Mouse (Mus musculus) megakaryocyte progenitor cell, adult 5-6 weeks (primary cell): ENCODE results near the gene Sat2. TPM values are rescaled to one million over a fixed set of nuclear protein-coding genes. Genes with fewer than 3 reads are reported as not detected.
"Not testable (repeated sequence)": the region's sequence is repeated elsewhere in the genome, so short reads cannot be mapped to it uniquely, and the experiment has no call there.

Experiments
- ATAC-seq: replicated peaks from 2 replicates; pipeline ENCODE4 v1.8.0; 2016; ENCODE audit warnings: mild to moderate bottlenecking, moderate TSS enrichment, inconsistent platforms; ENCODE audit not compliant: poor library complexity
- total RNA-seq, 2 experiments: library from RNA; stranded (forward) in 1 of 2; stranded (reverse) in 1 of 2; fragments of 157-497, 149-512 nt in 1 of 2; fragments of 200-1000 nt in 1 of 2; gene quantifications; 2 replicates each; pipeline versions ENCODE4 v1.2.3 to v1.2.4; 2015 to 2017

Sat2 gene
- total RNA-seq, 2 experiments from 2014 or later: 0.37 TPM; not detected in 1

DNA sequence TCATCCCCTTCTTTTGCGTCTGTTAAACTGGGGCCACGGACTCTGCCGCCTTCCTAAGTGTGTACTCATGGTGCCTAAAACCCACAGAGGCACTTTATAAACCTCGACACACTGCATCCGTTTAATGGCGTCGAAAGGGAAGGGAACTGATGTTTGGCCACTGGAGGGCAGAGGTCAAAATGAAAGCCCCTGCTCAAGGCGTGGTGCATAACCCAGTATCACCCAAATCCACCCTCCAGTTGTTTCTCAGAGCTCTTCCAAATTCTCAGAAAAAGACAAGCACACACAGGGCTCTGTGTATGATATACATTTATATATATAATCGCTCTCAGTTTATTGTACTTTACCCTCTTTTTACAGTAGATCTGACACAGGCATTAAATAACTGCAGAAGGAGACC lies 22.4 kb upstream of the Sat2 start:
- ATAC-seq: peak; percentile 28; the same call in 1 of the 2 replicates

DNA sequence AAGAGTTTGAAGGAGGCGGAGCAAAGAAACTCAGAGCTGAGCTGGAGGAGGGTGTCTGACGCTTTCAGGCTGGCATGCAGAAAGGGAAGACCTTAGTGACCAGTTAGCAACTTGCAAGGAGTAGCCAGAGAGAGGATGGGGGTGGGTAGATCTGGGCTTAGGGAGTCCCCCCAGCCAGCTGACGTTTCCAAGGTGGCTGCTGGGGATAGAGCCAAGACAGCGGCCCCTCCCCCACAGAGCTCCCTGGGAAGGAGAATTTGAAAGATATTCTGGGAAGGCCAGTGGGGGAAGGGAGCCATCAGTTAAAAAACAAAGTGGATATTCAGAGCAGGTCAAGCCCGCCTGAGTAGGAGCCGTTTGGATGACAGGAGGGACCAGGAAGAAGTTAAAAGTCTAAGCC lies 21.7 kb upstream of the Sat2 start:
- no peak for ATAC-seq

DNA sequence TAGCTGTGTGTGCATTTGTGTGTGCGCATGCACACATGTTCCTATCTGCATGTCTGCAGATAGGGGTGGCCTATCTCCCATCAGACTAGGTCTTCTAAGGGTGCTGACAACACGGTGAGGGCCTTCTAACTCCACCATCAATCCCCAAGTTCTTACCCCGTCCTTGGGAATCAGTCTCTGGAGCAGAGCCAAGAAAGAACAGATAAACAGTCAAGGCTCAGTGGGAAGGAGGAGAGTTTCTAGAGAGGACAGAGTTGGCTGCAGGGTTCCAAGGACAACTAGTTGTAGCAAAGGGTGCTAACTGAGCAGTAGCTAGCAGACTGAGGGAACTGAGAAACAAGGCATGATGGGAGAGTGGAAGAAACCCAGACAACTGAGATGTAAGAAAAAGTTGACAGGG lies 20.1 kb upstream of the Sat2 start:
- ATAC-seq: no peak

DNA sequence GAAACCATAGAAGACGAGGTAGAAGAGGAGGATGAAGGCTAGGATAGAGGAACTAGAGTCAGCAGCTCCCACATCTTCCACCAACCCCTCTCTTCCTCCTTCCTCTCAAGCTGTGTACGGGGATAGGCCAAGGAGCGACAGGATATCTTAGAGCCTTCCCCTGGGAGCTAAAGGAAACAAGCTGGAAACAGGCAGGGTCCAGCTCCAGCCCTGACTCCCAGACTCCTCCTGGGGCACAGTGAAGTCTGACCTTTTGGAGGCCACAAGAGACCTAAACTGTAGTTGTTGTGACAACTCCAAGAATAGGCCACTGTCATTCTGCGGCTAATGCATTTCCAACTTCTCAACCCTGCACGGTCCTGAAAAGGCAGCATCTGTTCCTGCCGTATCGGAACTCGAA lies 18.3 kb upstream of the Sat2 start:
- ATAC-seq: no peak

DNA sequence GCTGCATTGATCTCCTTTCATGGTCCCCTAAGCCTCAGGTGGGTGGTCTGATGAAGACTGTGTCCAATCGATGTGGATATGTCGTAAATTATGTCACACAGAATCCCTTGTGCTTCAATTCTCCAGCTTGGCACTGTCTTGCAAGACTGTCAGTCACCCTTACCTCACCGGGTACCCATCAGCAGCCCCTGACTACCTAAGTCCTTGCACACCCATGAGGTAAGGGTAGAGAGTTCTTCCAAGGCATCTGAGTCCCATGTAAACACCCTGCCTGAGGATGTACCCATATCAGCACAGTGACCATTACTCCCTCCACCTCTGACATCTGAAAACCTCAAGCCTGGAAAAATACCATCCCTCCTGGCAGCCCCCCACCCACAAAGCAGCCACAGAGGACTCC lies 17.5 kb upstream of the Sat2 start:
- no peak for ATAC-seq

DNA sequence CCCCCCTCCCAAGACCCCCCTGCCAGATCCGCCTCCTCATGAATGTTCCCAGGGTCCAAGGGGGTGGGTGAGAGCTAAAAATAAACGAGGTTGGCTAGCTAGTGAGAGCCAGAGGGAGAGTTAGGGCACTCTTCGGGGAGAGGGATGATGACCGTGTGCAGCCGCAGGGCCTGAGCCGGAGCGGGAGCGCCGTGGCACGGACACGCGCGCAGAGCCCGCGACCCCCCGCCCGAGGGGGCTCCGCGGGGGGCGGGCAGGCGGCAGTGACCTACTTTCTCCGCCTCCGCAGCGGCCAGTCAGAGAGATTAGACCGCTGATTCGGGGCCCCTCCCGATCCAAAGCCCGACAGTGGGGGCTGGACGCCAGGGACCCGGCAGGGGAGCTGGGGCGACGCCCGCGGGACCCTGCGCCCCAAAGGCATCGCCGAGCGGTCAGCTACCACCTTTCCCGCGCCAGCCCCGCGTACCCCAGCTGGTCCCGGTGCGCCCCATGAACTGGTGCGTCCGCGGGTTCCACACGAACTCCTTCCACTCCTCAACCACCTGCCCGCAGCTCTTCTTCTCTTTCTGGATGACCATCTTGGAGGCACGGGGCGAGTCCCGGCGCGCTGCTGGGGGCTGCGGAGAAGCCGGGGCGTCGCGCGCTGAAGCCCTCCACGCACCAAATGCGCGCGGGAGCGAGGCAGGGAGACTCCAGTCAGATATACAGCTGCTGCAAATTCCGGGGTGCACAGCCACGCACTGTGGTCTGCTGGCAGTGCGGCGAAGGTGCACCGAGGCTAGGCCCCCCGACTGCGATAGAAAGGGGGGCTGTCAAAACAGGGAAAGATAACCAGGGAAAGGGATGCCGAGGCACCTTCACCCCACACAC lies 16.8 kb upstream of the Sat2 start:
- 0 out of 2 replicates have a peak, but pooled peaks have one; percentile 4 for ATAC-seq

DNA sequence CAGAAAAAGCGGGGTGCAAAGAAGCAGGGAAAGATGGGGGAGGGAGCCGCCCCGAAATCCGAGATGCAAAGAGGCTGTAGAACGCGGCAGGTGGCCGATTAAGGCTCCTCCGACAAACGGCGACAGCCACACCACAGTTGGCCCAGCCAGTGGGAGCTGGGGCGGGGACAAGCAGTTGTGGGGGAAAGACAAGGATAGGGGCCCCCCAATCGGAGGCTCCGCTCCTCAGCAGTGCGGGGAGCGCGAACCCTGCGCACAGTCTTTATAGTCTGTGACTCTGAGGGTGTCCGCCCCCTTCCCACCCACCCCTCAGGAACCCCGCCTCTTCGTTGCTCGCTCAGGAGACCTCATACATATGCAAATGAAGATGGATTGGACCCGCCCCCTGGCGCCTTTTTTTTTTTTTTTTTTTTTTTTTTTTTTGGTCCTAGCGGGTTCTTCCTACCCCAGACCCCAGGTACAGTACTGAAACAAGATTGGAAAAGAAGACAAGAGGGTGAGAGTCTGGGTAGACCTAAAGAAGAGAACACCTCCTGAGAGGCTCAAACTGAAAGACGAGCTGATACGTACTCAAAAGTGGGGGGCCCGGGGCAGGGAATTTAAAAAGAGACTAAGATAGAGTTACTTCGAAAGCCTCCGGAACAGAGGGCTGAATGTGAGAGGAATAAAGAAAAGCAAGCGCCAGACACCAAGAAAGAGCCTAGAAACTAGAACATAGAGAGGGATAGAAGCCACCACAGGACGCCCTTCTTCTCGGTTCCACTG lies 15.9 kb upstream of the Sat2 start, which contains the start of gene Atp1b2:
Gene Atp1b2, minus strand, starts transcription at position 217 of the 765 bp plus-strand sequence.
- peak; percentile 82 for ATAC-seq

DNA sequence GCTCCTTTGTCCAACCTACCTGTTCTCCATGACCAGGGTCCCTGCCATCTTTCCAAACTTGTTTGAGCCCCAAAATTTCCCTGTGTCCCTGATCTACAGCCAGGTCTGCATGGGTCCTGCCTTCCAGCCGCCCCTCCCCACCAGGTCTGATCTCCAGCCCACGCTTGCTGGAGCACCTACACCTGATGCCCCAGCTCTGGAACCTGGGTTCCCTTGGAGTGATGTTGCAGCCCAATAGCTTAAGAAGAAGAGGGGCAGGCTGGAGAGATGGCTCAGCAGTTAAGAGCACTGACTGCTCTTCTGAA lies 15.4 kb upstream of the Sat2 start:
- no peak for ATAC-seq

DNA sequence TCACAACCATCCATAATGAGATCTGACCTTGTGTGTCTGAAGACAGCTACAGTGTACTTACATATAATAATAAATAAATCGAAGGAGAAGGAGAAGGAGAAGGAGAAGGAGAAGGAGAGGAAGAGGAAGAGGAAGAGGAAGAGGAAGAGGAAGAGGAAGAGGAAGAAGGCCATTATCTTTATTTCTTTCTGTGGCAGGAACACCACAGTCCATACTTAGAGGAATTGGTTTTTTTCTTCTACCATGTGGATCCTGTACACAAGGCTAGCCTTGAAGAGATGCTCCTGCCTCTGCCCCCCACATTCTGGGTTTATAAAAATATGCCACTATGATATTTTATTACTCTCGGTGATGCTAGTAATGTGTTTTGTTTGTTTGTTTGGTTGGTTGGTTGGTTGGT lies 15.0 kb upstream of the Sat2 start:
- ATAC-seq: no peak

DNA sequence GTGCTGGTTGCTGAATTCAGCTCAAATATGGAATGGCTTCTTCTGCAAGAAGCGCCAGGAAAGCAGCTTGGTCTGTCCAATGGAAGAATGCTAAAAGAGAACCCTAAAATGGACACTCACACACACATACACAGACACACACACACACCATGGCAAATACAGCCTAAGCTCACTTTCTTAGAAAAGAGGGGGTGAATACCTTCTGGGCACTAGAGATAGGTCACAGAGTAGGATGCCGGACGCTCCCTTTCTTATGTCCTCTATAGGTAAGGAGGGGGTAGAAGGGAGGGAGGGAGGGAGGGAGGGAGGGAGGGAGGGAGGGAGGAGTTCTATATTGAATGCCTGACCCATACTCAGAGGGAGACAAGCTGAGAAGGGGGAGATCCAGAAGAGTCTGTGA lies 13.3 kb upstream of the Sat2 start:
- no peak for ATAC-seq

DNA sequence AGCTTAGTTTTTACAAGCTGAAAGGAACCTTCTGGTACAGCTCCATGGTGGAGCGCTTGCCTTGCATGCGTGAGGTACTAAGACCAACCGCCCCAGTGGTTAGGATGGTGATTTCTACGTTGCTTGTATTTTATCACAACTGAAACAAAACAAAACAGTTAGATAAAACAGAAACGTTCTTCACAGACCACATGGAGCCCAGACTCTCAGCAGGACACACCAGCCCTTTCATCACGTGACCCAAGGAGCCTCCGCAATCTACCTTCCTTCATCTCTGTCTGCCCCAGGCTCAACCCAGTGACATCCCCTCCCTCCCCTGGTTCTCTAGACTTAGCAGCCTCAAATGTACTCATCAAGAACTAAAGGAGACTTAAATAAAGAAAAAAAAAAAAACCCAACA lies 12.4 kb upstream of the Sat2 start:
- peak; percentile 43 for ATAC-seq

DNA sequence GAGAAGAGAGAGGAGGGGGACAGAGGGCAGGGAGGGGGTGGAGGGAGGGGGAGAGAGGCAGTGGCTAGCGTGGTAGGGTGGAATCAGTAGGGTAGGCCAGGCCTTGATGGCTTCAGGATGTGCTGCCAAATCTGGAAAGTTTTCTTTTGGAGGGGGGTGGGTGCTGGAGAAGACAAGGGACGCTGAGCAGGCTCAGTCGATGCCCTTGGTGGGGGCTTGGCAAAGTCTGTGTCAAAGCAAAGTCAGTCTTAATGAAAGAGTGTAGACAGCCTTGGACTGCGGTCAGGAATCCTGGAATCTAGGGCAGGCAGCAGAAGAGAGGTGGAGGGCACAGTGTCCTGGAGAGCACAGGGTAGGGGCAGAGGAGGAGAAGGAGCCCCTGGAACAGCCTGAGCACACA lies 10.9 kb upstream of the Sat2 start:
- ATAC-seq: no peak

DNA sequence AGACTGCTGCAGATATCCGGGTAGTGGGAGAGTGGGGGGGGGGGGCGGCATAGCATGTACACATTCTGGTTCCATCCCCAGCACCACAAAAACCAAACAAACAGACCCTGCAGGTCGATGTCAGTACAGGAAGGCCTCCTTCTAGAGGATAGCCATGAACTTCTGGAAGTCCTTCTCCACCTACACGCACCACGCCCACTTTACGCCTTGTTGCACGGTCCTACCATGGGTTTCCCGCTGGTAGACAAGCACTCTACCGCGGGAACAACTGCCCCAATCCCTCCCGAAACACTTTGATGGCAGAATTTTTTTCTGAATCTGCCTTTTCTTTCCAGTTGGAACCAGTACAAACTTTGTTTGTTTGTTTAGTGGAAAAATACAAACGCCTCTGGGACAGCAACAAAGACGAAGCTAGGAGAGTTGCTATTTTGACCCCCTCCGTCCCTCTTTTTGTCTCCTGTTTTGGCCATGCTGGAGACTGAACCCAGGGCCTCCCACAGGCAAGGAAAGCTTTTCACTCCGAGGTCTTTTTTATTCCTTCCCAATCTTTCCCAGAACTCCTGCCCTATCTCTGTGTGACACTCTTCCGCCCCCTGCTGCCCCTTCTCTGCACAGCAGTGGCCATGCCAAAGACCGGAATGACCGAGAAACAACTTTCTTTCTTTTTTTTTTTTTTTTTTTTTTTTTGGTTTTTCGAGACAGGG lies 8.1 kb upstream of the Sat2 start:
- peak; percentile 64 for ATAC-seq

DNA sequence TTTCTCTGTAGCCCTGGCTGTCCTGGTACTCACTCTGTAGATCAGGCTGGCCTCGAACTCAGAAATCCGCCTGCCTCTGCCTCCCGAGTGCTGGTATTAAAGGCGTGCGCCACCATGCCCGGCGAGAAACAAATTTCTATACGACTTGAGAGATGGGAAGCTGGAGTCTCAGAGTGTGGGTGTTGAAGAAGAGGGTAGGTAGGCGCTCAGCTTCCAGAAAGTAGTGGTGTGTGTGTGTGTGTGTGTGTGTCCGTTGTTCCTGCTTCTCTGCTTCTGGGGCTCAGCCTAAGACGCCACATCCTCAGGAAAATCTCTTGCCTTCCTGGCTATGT lies 7.6 kb upstream of the Sat2 start:
- ATAC-seq: not testable (repeated sequence)

DNA sequence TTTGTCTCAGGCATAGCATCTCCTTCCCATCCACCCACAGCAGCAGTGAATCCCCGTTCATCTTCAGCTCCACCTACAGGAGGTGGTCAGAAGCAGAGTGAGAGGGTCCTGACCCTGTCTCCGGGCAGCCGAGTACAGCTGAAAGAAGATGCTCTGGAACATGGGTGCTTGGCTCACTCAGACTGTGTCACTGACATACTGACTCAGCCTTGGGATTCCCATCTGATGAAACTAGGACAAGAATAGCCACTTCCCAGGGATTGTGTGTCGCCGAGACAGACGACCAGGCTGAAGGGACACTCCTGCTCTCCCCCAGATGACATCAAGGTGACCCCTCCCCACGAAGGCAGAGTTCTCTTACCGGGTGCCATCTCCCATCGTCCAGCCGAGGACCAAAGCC lies 5.0 kb upstream of the Sat2 start:
- ATAC-seq: no peak

DNA sequence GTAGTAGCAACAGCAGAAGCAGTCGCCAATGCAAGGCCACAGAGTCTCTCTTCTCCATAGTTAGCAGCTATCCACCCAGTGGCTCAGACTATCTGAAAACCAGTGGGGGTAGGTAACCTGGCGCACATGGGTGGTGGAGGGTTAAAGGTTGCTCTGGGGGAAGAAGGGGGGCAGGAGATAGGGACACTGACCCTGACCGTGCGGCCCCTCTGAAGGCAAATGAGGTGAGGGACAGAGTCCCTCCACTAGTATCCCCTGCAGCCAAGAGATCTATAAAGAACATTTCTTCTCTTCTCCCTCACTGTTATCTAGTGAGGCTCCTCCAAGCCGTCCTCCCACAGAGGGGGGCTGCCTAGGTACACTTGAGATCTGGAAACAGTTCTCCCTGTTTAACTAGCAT lies 4.0 kb upstream of the Sat2 start, which contains the start of gene Shbg:
Gene Shbg, minus strand, starts transcription at position 101 of the 400 bp plus-strand sequence.
- ATAC-seq: no peak

DNA sequence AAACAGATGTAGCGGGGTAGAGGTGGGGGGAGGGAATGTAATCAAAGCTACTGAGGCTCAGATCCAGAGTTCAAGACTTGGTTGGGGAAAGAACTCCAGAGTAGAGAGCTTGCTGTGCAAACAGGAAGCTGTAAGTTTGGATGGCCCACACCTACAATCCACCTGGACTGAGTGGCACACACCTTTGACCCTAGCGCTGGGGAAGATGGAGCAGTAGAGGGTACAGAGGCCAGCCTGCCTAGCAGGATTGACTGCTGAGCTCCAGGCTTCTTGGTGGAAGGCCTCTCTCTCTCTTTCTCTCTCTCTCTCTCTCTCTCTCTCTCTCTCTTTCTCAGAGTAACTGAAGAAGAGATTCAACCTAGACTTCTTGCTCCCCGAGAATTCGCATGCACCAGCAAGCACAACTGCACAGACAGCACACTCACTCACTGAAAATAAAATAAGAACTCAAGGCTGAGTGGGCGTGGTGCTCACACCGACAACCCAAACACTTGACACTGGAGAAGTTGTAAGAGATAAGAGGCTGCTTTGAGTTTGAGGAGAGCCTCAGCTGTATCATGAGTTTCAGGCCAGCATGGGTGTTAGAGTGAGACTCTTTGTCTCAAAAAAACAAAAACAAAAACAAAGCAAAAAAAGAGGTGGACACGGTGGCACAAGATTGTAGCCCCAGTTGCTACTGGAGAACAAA lies 1.3 kb upstream of the Sat2 start:
- ATAC-seq: peak; percentile 80

DNA sequence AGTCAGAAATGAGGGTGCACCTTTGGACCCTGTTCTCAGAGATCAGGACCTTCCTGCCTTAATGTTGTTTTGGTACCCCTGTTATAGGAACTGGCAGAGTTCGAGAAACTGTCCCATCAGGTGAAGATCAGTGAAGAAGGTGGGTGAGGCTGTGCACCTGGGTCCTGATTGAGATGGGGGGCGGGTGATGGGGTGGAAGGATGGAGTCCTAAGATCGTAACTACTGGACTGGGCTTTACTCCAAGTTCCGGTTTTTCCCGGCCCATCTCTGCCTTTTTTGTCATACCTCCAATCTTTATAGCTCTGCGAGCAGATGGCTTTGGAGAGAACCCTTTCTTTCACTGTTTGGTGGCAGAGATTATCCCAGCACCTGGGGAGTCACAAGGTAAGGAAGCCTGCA lies 582 bp downstream of the Sat2 start:
- ATAC-seq: no peak

DNA sequence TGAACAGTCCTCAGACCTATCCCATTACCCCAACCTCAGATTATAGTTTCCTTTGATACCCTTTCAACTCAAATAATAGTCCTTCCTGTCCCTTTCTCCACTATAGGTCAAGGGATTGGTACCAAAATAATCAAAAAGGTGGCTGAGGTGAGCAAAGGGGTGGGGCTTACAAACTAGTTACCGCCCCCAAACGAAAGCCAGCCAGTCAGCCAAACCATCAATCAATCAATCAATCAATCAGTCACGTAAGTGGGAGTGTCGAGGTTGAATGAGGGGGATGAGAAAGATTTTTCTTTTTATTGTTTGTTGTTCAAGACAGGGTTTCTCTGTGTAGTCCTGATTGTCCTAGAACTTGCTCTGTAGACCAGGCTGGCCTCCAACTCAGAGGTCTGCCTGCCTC lies 1.2 kb downstream of the Sat2 start:
- no peak for ATAC-seq

DNA sequence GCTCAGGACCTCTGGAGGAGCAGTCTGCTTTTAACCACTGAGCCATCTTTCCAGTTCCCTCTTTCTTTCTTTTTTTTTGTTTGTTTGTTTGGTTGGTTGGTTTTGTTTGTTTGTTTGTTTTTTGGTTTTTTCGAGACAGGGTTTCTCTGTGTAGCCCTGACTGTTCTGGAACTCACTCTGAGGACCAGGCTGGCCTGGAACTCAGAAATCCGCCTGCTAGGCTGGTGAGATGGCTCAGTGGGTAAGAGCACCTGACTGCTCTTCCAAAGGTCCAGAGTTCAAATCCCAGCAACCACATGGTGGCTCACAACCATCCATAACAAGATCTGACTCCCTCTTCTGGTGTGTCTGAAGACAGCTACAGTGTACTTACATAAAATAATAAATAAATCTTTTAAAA lies 2.5 kb downstream of the Sat2 start:
- not testable (repeated sequence) for ATAC-seq

DNA sequence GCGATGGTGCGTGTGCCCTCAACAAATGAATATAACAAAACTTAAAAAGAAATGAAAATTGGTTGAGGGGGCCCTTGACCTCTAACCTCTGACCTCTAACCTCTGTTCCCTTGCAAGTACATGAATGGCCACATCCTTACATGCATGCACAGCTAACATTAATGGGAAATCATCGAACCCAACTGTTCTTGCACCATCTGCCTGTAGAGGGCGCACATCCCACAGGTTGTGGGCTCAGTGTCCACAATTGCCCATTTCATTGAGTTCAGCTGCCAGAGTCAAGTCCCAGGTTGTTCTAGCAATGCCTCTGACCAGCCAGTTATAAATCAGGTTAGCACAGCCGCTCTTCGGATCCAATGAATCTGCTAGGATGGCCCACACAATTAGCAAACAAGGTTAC lies 6.5 kb downstream of the Sat2 start:
- ATAC-seq: peak; percentile 61
